Mouse (Mus musculus) liver, embryonic 14.5 days (tissue): ENCODE data around the gene Spred1. TPM values are rescaled to one million over a fixed set of nuclear protein-coding genes. Genes with fewer than 3 reads are reported as not detected.

Experiments
- ATAC-seq: fragments of 200-750 bp; cut with Nextera tagmentation; 2 replicates; pipeline ENCODE4 v1.8.0; 2017; ENCODE audit warnings: moderate number of reproducible peaks, mild to moderate bottlenecking, moderate library complexity; ENCODE audit not compliant: insufficient read depth
- DNase-seq, 3 experiments: peaks; one replicate each; pipeline ENCODE4 v3.0.0-alpha.2; 2012 to 2013; ENCODE audit warnings: low read depth in 3 of 3, low spot score in 3 of 3
- H3K27ac ChIP-seq: fragments of 300-500 bp; sonication (generic); 2 replicates; pipeline ENCODE4 v1.5.1; 2014; ENCODE audit warnings: moderate library complexity, mild to moderate bottlenecking, control low read depth, inconsistent platforms
- H3K27me3 ChIP-seq: fragments of 300-500 bp; sonication (generic); 2 replicates; pipeline ENCODE4 v1.6.1; 2014; ENCODE audit warnings: mild to moderate bottlenecking, low read length, moderate library complexity; ENCODE audit not compliant: control insufficient read depth, insufficient read depth
- H3K36me3 ChIP-seq: fragments of 300-500 bp; sonication (generic); replicated peaks from 2 replicates; pipeline ENCODE4 v1.6.1; 2014; ENCODE audit warnings: low read depth; ENCODE audit not compliant: control insufficient read depth, insufficient read depth
- H3K4me1 ChIP-seq, 2 experiments: fragments of 200-500 bp in 1 of 2; fragments of 300-500 bp in 1 of 2; sonication (generic) in 1 of 2; replicated peaks; 2 replicates each; pipeline ENCODE4 v1.6.1; 2012 to 2014; ENCODE audit warnings: antibody characterized with exemption in 1 of 2, inconsistent platforms in 1 of 2, low read length in 1 of 2; ENCODE audit not compliant: control insufficient read depth in 2 of 2, insufficient read depth in 2 of 2
- H3K4me2 ChIP-seq: fragments of 300-500 bp; sonication (generic); 2 replicates; pipeline ENCODE4 v1.6.1; 2014; ENCODE audit warnings: low read depth, mild to moderate bottlenecking, control low read depth, moderate library complexity
- H3K4me3 ChIP-seq, 2 experiments: fragments of 200-500 bp in 1 of 2; fragments of 300-500 bp in 1 of 2; sonication (generic) in 1 of 2; 2 replicates each; pipeline ENCODE4 v1.5.1; 2012 to 2014; ENCODE audit warnings: low read depth in 2 of 2, low read length in 2 of 2, mild to moderate bottlenecking in 2 of 2, control low read depth in 1 of 2, inconsistent platforms in 1 of 2, moderate library complexity in 1 of 2; ENCODE audit not compliant: insufficient read depth in 1 of 2
- H3K9ac ChIP-seq: fragments of 300-500 bp; sonication (generic); replicated peaks from 2 replicates; pipeline ENCODE4 v1.6.1; 2014; ENCODE audit warnings: mild to moderate bottlenecking, control low read depth, moderate library complexity
- H3K9me3 ChIP-seq: fragments of 300-500 bp; sonication (generic); 2 replicates; pipeline ENCODE4 v1.6.1; 2016; ENCODE audit warnings: low read length, mixed read lengths; ENCODE audit not compliant: control insufficient read depth
- CTCF ChIP-seq: IDR thresholded peaks from 2 replicates; pipeline ENCODE4 v1.5.1; 2016; ENCODE audit warnings: antibody characterized with exemption, low read depth, control low read depth
- EP300 ChIP-seq: IDR thresholded peaks from 2 replicates; pipeline ENCODE4 v1.6.1; 2016; ENCODE audit warnings: antibody characterized with exemption, low read depth
- WGBS: fragments of 180-500 bp; shearing (Covaris S2); extraction: QIAGEN DNeasy Blood & Tissue Kit; methylation state at CpG from one replicate; pipeline ENCODE4 v1.1.7; 2014; ENCODE audit not compliant: insufficient replicate concordance; 5-methylcytosine and 5-hydroxymethylcytosine counted together
- polyA plus RNA-seq, 2 experiments: library from polyadenylated mRNA; depleted of rRNA in 1 of 2; stranded (reverse) in 1 of 2; unstranded in 1 of 2; fragments of >200 nt; fragmentation: Nextera tagmentation in 1 of 2; extraction: Ambion mirVana in 1 of 2; gene quantifications; 2 replicates each; pipeline versions ENCODE4 v1.2.1 to v1.2.3; 2012 to 2014

The Spred1 gene
- polyA plus RNA-seq, 2 experiments = 2.4 to 2.7 TPM

DNA sequence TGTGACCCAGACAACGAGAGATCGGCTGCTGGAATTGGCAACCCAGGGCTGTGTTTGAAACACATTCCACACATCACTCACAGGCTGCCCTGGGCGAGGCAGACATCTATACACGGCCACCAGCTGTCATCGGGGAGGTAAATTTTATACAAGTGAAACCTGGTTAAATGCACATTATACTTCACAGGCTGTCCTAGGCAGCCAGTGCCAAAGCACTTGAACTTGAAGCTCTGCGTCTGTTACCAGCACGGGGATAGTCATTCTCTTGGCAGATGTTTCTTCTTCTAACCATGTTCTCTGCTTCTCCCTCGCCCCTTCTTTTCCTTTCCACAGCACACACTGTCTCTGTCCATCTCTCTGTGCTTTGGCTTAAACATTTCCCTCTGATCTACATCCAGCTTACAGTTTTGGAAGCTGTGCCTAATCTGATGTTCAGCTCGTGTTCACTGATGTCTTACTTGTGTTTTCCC lies 79.7 kb downstream of the Spred1 start:
- Histone ChIP-seq H3K36me3 (no peaks in the 10 kb centered on the region), H3K4me1 (no peaks in the 10 kb centered on the region), H3K9ac (no peak overlapping the region), H3K27ac (no peak overlapping the region), H3K27me3 (no peaks in the 10 kb centered on the region), H3K4me2 (no peak overlapping the region), H3K9me3 (no peaks in the 10 kb centered on the region), H3K4me3 (no peak overlapping the region)
- WGBS = 60% methylated on average over 9 of the region's 9 CpGs
- TF ChIP-seq CTCF (no peak), EP300 (no peak)
- ATAC-seq = no peak
- DNase-seq = no peak

DNA sequence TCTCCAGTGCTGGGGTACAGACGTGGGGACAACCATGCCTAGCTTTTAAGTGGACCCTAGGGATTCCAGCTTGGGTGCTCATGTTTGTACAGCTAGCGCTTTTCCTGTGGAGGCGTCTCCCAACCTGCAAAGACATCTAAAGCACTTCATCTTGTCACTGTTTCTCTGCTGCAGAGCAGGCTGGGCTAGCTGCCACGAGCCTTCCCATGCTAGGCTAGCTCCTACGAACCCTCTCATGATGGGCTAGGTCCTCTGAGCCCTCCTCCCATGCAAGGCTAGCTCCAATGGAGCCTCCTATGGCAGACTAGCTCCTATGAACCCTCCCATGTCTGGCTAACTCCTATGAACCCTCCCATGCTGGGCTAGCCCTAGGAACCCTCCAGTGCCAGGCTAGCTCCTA lies 82.2 kb downstream of the Spred1 start:
- no peak for TF ChIP-seq CTCF
- TF ChIP-seq EP300 = no peak
- WGBS = 55% methylated on average over 5 of the region's 5 CpGs
- DNase-seq (no peak), ATAC-seq (no peak)
- Histone ChIP-seq H3K36me3 (no peaks in the 10 kb centered on the region), H3K27me3 (no peaks in the 10 kb centered on the region), H3K9me3 (no peaks in the 10 kb centered on the region), H3K9ac (no peak overlapping the region), H3K4me2 (no peak overlapping the region), H3K4me3 (no peak overlapping the region), H3K27ac (no peak overlapping the region), H3K4me1 (no peaks in the 10 kb centered on the region)

DNA sequence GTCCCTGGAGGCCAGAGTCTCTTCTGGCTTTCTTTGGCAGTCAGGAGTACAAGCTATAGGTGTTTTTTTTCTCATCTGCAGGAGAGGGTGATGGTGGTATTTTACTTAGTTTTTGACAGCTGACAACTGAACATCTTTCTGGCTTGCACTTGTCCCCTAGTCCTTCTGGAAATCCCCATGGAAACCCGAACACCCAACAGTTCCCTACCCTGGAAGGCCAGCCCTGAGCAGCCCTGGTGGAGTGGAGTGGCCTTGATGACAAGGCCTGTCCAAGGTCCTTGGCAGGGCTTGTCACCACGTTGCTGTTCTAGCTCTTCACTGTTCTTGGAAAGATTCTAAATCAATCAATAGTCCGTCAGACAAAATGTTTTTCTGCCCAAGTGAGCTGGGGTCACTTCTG lies 83.4 kb downstream of the Spred1 start:
- no peak for ATAC-seq
- H3K27ac ChIP-seq = no peak overlapping the region
- WGBS = 26% methylated on average over 3 of the region's 3 CpGs
- no peaks in the 10 kb centered on the region for H3K4me1 ChIP-seq
- TF ChIP-seq EP300 (no peak), CTCF (no peak)
- no peaks in the 10 kb centered on the region for H3K36me3 ChIP-seq
- H3K9me3 ChIP-seq = no peaks in the 10 kb centered on the region
- no peak overlapping the region for H3K9ac ChIP-seq
- no peak for DNase-seq
- H3K4me3 ChIP-seq = no peak overlapping the region
- no peaks in the 10 kb centered on the region for H3K27me3 ChIP-seq
- no peak overlapping the region for H3K4me2 ChIP-seq

DNA sequence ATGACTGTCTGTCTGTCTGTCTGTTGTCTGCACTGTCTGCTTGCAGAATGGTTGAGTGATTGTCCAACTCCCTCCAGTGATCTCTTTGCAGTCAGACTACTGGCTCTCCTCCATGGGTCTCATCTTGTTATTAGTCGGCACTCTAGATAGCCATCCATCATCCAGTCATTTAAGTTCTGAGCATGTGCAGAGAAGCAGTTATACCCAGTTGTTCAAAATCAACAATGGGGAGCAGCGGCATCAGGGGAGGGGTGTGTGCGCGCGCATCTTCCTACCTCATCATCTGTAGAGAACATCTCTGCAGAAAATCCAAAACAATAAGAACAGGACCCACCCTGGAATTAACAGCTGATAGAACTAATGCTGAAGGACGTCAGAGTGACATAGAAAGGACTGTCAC lies 83.9 kb downstream of the Spred1 start:
- 77% methylated on average over 6 of the region's 6 CpGs for whole genome bisulfite sequencing

DNA sequence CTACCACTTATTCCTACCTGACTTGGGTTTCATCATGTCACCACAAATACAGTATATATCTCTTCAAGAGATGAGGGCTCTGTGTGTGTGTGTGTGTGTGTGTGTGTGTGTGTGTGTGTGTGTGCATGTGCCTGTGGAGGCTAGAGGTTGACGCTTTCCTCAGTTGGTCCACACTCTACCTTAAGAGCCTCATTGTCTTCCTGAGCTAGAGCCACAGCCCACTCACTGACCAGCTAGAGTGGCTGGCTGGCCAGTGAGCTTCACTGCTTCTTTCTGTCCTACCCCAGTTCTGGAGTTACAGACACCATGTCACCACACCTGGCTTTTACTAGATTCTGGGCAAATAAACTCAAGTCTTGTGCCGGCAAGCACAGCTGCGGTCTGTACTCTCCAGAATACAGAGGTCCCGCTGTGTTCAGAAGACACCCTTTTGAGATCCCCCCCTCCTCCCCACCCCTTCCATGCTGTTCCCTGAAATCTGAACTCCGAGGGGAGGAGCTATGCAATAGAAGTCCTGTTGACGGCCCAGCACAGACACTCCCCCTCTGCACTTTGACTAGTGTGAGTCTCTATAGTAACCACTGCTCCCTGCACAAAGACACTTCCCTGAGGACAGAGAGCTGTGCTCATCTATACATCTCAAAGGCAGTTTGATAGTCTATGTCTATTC lies 89.4 kb downstream of the Spred1 start:
- DNase-seq = peak; percentile 7 to 9 (median 9)
- no peak overlapping the region for H3K9ac ChIP-seq
- H3K4me1 ChIP-seq = no peaks in the 10 kb centered on the region
- TF ChIP-seq CTCF (no peak), EP300 (no peak)
- no peaks in the 10 kb centered on the region for H3K9me3 ChIP-seq
- peak; percentile 52 for ATAC-seq
- no peak overlapping the region for H3K4me3 ChIP-seq
- 21% methylated on average over 6 of the region's 6 CpGs for WGBS
- H3K36me3 ChIP-seq = no peaks in the 10 kb centered on the region
- no peak overlapping the region for H3K27ac ChIP-seq
- no peak overlapping the region for H3K4me2 ChIP-seq
- no peaks in the 10 kb centered on the region for H3K27me3 ChIP-seq

More for the DNA sequence above, 83.9 kb downstream of the Spred1 start:
- H3K9me3 ChIP-seq = no peaks in the 10 kb centered on the region
- H3K4me3 ChIP-seq = no peak overlapping the region
- H3K36me3 ChIP-seq = no peaks in the 10 kb centered on the region
- TF ChIP-seq CTCF = no peak
- TF ChIP-seq EP300 = no peak
- ATAC-seq (no peak), DNase-seq (no peak)
- no peaks in the 10 kb centered on the region for H3K4me1 ChIP-seq
- H3K27me3 ChIP-seq = no peaks in the 10 kb centered on the region
- no peak overlapping the region for H3K27ac ChIP-seq
- H3K4me2 ChIP-seq = no peak overlapping the region
- no peak overlapping the region for H3K9ac ChIP-seq
